ENCODE assay signal across 8 mouse cellular contexts in genomic region chr15:85205792-85206702, GRCm38 (mm10). TPM values are rescaled to one million over a fixed set of nuclear protein-coding genes. Genes with fewer than 3 reads are reported as not detected.
DNase-seq lines count a peak whose midpoint lies in the region; TF ChIP-seq lines count a peak whose summit lies in the region.

TSS of gene Fbln1 (plus strand) at chr15:85205949.

- peak; percentile 70; the same call in 1 of the 2 replicates for TF ChIP-seq POLR2A in brain, embryonic 14.5 days (IDR thresholded peaks at IDR 0.05; ENCODE audit: borderline replicate concordance, extremely low read depth, insufficient read depth, insufficient read length, poor library complexity, severe bottlenecking)

- peak within 1 kb of the TSS; percentile 85 for H3K4me3 ChIP-seq in E14TG2a.4 (replicated peaks; ENCODE audit: low read length)

- peaks cover 36% of the 10 kb centered on the region for H3K27me3 ChIP-seq in E14TG2a.4 (ENCODE audit: insufficient read depth, low read length)

- no peaks in the 10 kb centered on the region for H3K9me3 ChIP-seq in E14TG2a.4 (ENCODE audit: low read length)

- DNase-seq in brain, embryonic 14.5 days (ENCODE audit: low read depth), result peak; percentile 89
- DNase-seq in frontal cortex, postnatal 10 days (ENCODE audit: low spot score in 2 of 2), result peak; percentile 40 to 62
- peak; percentile 83 for DNase-seq in heart, postnatal 4 days
- DNase-seq in layer of hippocampus, adult 8-10 months (ENCODE audit: low spot score in 2 of 2), result peak in 1 of 2 experiments; percentile 37
- peak; percentile 44 to 53 for DNase-seq in lung, adult 18-20 months
- DNase-seq in ovary, postnatal 10 days (ENCODE audit: low spot score), result peak; percentile 68
- peak; percentile 64 for DNase-seq in urinary bladder, adult 2 months (ENCODE audit: low spot score)

- peaks cover 80% of the 10 kb centered on the region for H3K4me1 ChIP-seq in E14TG2a.4 (replicated peaks; ENCODE audit: low read depth, low read length)

- TF ChIP-seq CTCF in E14TG2a.4 (conservative IDR thresholded peaks at IDR 0.05; ENCODE audit: low read length), result no peak
- TF ChIP-seq CTCF in brain, embryonic 14.5 days (IDR thresholded peaks at IDR 0.05; ENCODE audit: borderline replicate concordance, extremely low read depth, insufficient read depth, insufficient read length), result no peak

- peaks cover 5% of the 10 kb centered on the region for H3K36me3 ChIP-seq in E14TG2a.4 (ENCODE audit: insufficient read depth, low read length)

RNA-seq across cellular contexts. Expression of gene Fbln1, which starts in this region (rescaled TPM):
- 52.7 and 59.3 TPM in 2 replicates for polyA plus RNA-seq in brain, embryonic 14.5 days (2012; rRNA removed)
- 10 to 100 TPM; 69.2 to 71.4 TPM for total RNA-seq in heart, postnatal 4 days (2021)
- total RNA-seq in layer of hippocampus, adult 8-10 months (2022), result 10 to 100 TPM; 13.0 to 19.7 (median 16.1) TPM
- polyA plus RNA-seq in urinary bladder, adult 2 months (2012; rRNA removed), result 489 and 829 TPM in 2 replicates
